ENCODE assay signal across 8 mouse cellular contexts in genomic region chr19:46254163-46254752, GRCm38 (mm10). TPM values are rescaled to one million over a fixed set of nuclear protein-coding genes. Genes with fewer than 3 reads are reported as not detected.
DNase-seq lines count a peak whose midpoint lies in the region.

No protein-coding gene starts in this region.

- intact Hi-C loops in left cerebral cortex, postnatal 4 days (cut with DNase I): loop anchor here (5.0 to 10.0 kb wide), 2 partner anchors 117 to 169 kb away; no protein-coding TSS in a partner anchor

- DNase-seq in adrenal gland, adult 2 months: peak; percentile 25
- DNase-seq in adrenal gland, adult 8-10 months: no peak
- peak; percentile 8 to 43 for DNase-seq in layer of hippocampus, adult 18-20 months (ENCODE audit: low spot score in 2 of 2)
- no peak for DNase-seq in layer of hippocampus, adult 9-11 months
- DNase-seq in NIH3T3 (ENCODE audit: low read depth): peak; percentile 85
- DNase-seq in embryo, embryonic 11.5 days (ENCODE audit: low read depth, low spot score): peak; percentile 23
- peak; percentile 9 for DNase-seq in left cerebral cortex, postnatal 4 days
- DNase-seq in skeletal muscle tissue, adult 2 months (ENCODE audit: low read depth, low spot score): peak; percentile 30

RNA-seq across cellular contexts. Expression of gene Nfkb2, which starts 49.9 kb away (rescaled TPM):
- 10 to 100 TPM; 34.9 to 44.3 TPM for total RNA-seq in adrenal gland, adult 2 months (2021)
- 65.7 and 80.9 TPM in 2 replicates for polyA plus RNA-seq in adrenal gland, adult 2 months (2012; rRNA removed)
- total RNA-seq in adrenal gland, adult 8-10 months (2022): 10 to 100 TPM; 35.6 to 40.1 (median 37.3) TPM
- 1 to 10 TPM; 2.2 to 2.3 TPM for total RNA-seq in layer of hippocampus, adult 18-20 months (2021)
- 1 to 10 TPM; 2.5 to 2.8 TPM for total RNA-seq in left cerebral cortex, postnatal 4 days (2021)

Comparison
In these comparisons a context has a peak if more than half of its experiments do, and no peak if none do; other contexts are left out.
1. DNase-seq: peak in adrenal gland, adult 2 months (single experiment), layer of hippocampus, adult 18-20 months (2 of 2), NIH3T3 (single experiment), embryo, embryonic 11.5 days (single experiment), left cerebral cortex, postnatal 4 days (single experiment) and skeletal muscle tissue, adult 2 months (single experiment); none in adrenal gland, adult 8-10 months (single experiment) and layer of hippocampus, adult 9-11 months (single experiment).
2. RNA of gene Nfkb2, which starts 49.9 kb away (total RNA-seq): 34.9 to 44.3 TPM in adrenal gland, adult 2 months and 35.6 to 40.1 TPM in adrenal gland, adult 8-10 months; 2.5 to 2.8 TPM in left cerebral cortex, postnatal 4 days and 2.2 to 2.3 TPM in layer of hippocampus, adult 18-20 months; every median in the first group is over 4 times any median in the second.